Mouse (Mus musculus): Measurements from ENCODE around the gene Lhfp.

DNA sequence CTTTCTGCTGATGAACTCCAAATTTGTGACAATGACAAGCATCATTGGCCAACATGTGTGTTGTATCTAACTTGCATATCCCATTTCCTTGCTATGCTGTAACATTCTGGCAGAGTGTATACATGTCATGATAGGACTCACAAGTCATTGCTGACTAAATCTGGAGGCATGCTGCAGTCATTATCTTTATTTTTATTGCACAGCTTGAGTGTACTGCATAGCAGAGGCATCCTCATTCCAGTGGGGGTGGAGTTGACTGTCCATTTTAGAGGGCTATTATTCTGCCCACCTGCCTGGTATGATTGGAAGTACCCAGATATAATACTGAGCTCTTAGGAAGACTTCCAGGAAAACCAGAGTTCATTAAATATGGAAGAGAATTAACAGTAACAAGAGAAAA lies 97.9 kb downstream of the Lhfp start:
- TF ChIP-seq CTCF (IDR thresholded peaks at IDR 0.05; ENCODE audit: control insufficient read depth, insufficient read depth, low read length) (no peak), POLR2A (IDR thresholded peaks at IDR 0.05; ENCODE audit: borderline replicate concordance, control insufficient read depth, low read depth, low read length) (no peak)

All from bone marrow, adult 2 months (tissue).